Mouse (Mus musculus): ENCODE measurements at regions not wholly inside any gene's neighbourhood (a gene's known extent, or its start where the extent isn't known, plus 50 kb on each side); places are given as distances from the start of the nearest gene placed in this dataset.

- H3K36me3 ChIP-seq (replicated peaks in 1 of 2; ENCODE audit: control insufficient read depth in 1 of 2, insufficient read depth in 1 of 2, low read length in 1 of 2), result no peaks in the 10 kb centered on the region
- no peaks in the 10 kb centered on the region for H3K79me2 ChIP-seq (replicated peaks; ENCODE audit: control insufficient read depth, extremely low read depth, insufficient read depth, poor library complexity, severe bottlenecking)
- H3K27ac ChIP-seq (ENCODE audit: insufficient read depth, low read depth), result no peak overlapping the region
- H3K4me1 ChIP-seq (ENCODE audit: control insufficient read depth in 1 of 2, insufficient read depth in 2 of 2), result peaks cover 16 to 66% of the 10 kb centered on the region in 2 experiments
- no peaks in the 10 kb centered on the region for H3K27me3 ChIP-seq (replicated peaks)
- H3K4me2 ChIP-seq (ENCODE audit: insufficient read depth, low read depth, poor library complexity, severe bottlenecking), result no peak overlapping the region
- TF ChIP-seq ZKSCAN1 (IDR thresholded peaks at IDR 0.05; ENCODE audit: borderline replicate concordance, low read depth, low read length) (no peak), ZC3H11A (IDR thresholded peaks at IDR 0.05; ENCODE audit: low read depth, low read length) (no peak), GABPA (IDR thresholded peaks at IDR 0.05; ENCODE audit: insufficient replicate concordance, low read depth, low read length) (no peak), POLR2A (IDR thresholded peaks at IDR 0.05; ENCODE audit: low read depth, low read length) (no peak), MYC (IDR thresholded peaks at IDR 0.05; ENCODE audit: low read depth, low read length) (peak; percentile 56; the same call in 1 of the 2 replicates), SMC3 (IDR thresholded peaks at IDR 0.05; ENCODE audit: low read depth, low read length) (no peak), KAT2A (IDR thresholded peaks at IDR 0.05; ENCODE audit: insufficient replicate concordance, low read length) (no peak), NRF1 (IDR thresholded peaks at IDR 0.05; ENCODE audit: low read depth, low read length) (no peak), SIN3A (IDR thresholded peaks at IDR 0.05; ENCODE audit: low read length) (0 out of 2 replicates have a peak, but pooled peaks have one; percentile 28), BHLHE40 (IDR thresholded peaks at IDR 0.05; ENCODE audit: low read depth, low read length) (peak; percentile 46; the same call in 1 of the 2 replicates), ETS1 (conservative IDR thresholded peaks at IDR 0.05; ENCODE audit: low read depth, low read length) (peak; percentile 63), MAZ (IDR thresholded peaks at IDR 0.05; ENCODE audit: low read depth, low read length) (no peak), USF1 (IDR thresholded peaks at IDR 0.05; ENCODE audit: low read depth, low read length) (no peak), EP300 (IDR thresholded peaks at IDR 0.05; ENCODE audit: low read length) (peak; percentile 64; the same call in 1 of the 2 replicates), HCFC1 (IDR thresholded peaks at IDR 0.05; ENCODE audit: low read depth, low read length) (no peak), RCOR1 (conservative IDR thresholded peaks at IDR 0.05; ENCODE audit: low read depth, low read length) (no peak), USF2 (conservative IDR thresholded peaks at IDR 0.05; ENCODE audit: low read depth, low read length) (no peak), ELF1 (IDR thresholded peaks at IDR 0.05; ENCODE audit: low read depth, low read length) (no peak), CTCF (conservative IDR thresholded peaks at IDR 0.05 in 1 of 2, IDR thresholded peaks at IDR 0.05 in 1 of 2; ENCODE audit: low read depth in 2 of 2, low read length in 2 of 2) (no peak), IRF4 (IDR thresholded peaks at IDR 0.05; ENCODE audit: low read depth, low read length) (peak; percentile 41; the same call in 1 of the 2 replicates), NELFE (IDR thresholded peaks at IDR 0.05; ENCODE audit: low read depth, low read length) (no peak), RAD21 (IDR thresholded peaks at IDR 0.05; ENCODE audit: low read depth, low read length) (no peak), JUN (IDR thresholded peaks at IDR 0.05; ENCODE audit: insufficient read depth, low read depth, low read length) (no peak), TCF12 (IDR thresholded peaks at IDR 0.05; ENCODE audit: low read depth, low read length) (peak; percentile 35; the same call in 1 of the 2 replicates), ZNF384 (IDR thresholded peaks at IDR 0.05; ENCODE audit: low read depth, low read length) (no peak), UBTF (IDR thresholded peaks at IDR 0.05; ENCODE audit: low read depth, low read length) (no peak), MAFK (IDR thresholded peaks at IDR 0.05; ENCODE audit: insufficient replicate concordance, low read length) (no peak)
- dilution Hi-C loops (cut with MboI; ENCODE audit: extremely low pct_ligation_motif_present, extremely low pct_unique_long_range_greater_than_20kb, low sequenced_read_pairs) (no loop called here), in situ Hi-C loops (cut with MboI; ENCODE audit: low pct_ligation_motif_present, low pct_unique_long_range_greater_than_20kb, low sequenced_read_pairs) (no loop called here)
- no peak overlapping the region for H3K9ac ChIP-seq (ENCODE audit: insufficient read depth, low read depth)
- H3K4me3 ChIP-seq (replicated peaks in 1 of 3; ENCODE audit: low read depth in 2 of 3, low read length in 2 of 3, poor library complexity in 1 of 3), result peak overlapping the region in 1 of 3 experiments; percentile 4
- peaks cover 4% of the 10 kb centered on the region for H3K9me3 ChIP-seq (replicated peaks; ENCODE audit: low read length)
- DNase-seq (ENCODE audit: extremely low read depth), result peak; percentile 64
These were observed 159.1 kb upstream of the Tbl1xr1 start for GRCm38 (mm10) chr3:21917228-21917910.

Measured in CH12.LX (cell line).